Mouse (Mus musculus) lung, embryonic 15.5 days (tissue): ENCODE measurements around the gene Entpd1. TPM values are rescaled to one million over a fixed set of nuclear protein-coding genes. Genes with fewer than 3 reads are reported as not detected.

ENCODE experiments used
- ATAC-seq: fragments of 200-750 bp; cut with Nextera tagmentation; 2 replicates; pipeline ENCODE4 v1.8.0; 2017; ENCODE audit warnings: moderate number of reproducible peaks, borderline replicate concordance; ENCODE audit not compliant: low FRiP score, low TSS enrichment; ENCODE audit errors: extremely low read depth
- H3K27ac ChIP-seq: fragments of 300-500 bp; sonication (generic); 2 replicates; pipeline ENCODE4 v1.5.1; 2015; ENCODE audit warnings: moderate library complexity, mild to moderate bottlenecking, inconsistent platforms
- H3K27me3 ChIP-seq: fragments of 300-500 bp; sonication (generic); 2 replicates; pipeline ENCODE4 v1.6.1; 2015; ENCODE audit warnings: inconsistent platforms
- H3K36me3 ChIP-seq: fragments of 300-500 bp; sonication (generic); 2 replicates; pipeline ENCODE4 v1.6.1; 2015; ENCODE audit warnings: inconsistent platforms
- H3K4me1 ChIP-seq: fragments of 300-500 bp; sonication (generic); 2 replicates; pipeline ENCODE4 v1.6.1; 2015; ENCODE audit warnings: inconsistent platforms
- H3K4me2 ChIP-seq: fragments of 300-500 bp; sonication (generic); 2 replicates; pipeline ENCODE4 v1.6.1; 2015; ENCODE audit warnings: inconsistent platforms, mild to moderate bottlenecking, moderate library complexity
- H3K4me3 ChIP-seq: fragments of 300-500 bp; sonication (generic); 2 replicates; pipeline ENCODE4 v1.5.1; 2015; ENCODE audit warnings: mild to moderate bottlenecking, inconsistent platforms
- H3K9ac ChIP-seq: fragments of 300-500 bp; sonication (generic); 2 replicates; pipeline ENCODE4 v1.6.1; 2015; ENCODE audit warnings: inconsistent platforms
- H3K9me3 ChIP-seq: fragments of 300-500 bp; sonication (generic); 2 replicates; pipeline ENCODE4 v1.6.1; 2016; ENCODE audit warnings: inconsistent platforms
- WGBS: fragments of 180-500 bp; shearing (Covaris S2); methylation state at CpG from one replicate; pipeline ENCODE4 v1.1.7; 2015; 5-methylcytosine and 5-hydroxymethylcytosine counted together
- polyA plus RNA-seq: library from polyadenylated mRNA; unstranded; fragments of >200 nt; fragmentation: Nextera tagmentation; extraction: Ambion mirVana; gene quantifications from 2 replicates; pipeline ENCODE4 v1.2.1, GENCODE M21; 2015

Gene Entpd1
- 13.5 and 16.1 TPM in 2 replicates for polyA plus RNA-seq

GRCm38 (mm10) chr19:40611830-40612506 lies at the start of gene Entpd1, which contains the start of gene Tctn3:
Gene Entpd1, plus strand, starts transcription at chr19:40612366.
Gene Tctn3, minus strand, starts transcription at chr19:40612233.
- peak within 1 kb of the TSS; percentile 59 for H3K9ac ChIP-seq
- H3K36me3 ChIP-seq: peaks cover 17% of the 10 kb centered on the region
- H3K4me2 ChIP-seq: peak within 1 kb of the TSS; percentile 63
- peak within 1 kb of the TSS; percentile 90 for H3K4me3 ChIP-seq
- ATAC-seq: peak; percentile 100
- no peak within 1 kb of the TSS for H3K27ac ChIP-seq
- H3K27me3 ChIP-seq: no peaks in the 10 kb centered on the region
- WGBS: under 1% methylated on average over 45 of the region's 45 CpGs
- no peaks in the 10 kb centered on the region for H3K9me3 ChIP-seq
- peaks cover 10% of the 10 kb centered on the region for H3K4me1 ChIP-seq

- no peak for ATAC-seq
- H3K36me3 ChIP-seq: peaks cover 62% of the 10 kb centered on the region
- 71% methylated on average over 10 of the region's 10 CpGs for WGBS
Measured at GRCm38 (mm10) chr19:40563880-40564645, 48.1 kb upstream of the Entpd1 start.

DNA sequence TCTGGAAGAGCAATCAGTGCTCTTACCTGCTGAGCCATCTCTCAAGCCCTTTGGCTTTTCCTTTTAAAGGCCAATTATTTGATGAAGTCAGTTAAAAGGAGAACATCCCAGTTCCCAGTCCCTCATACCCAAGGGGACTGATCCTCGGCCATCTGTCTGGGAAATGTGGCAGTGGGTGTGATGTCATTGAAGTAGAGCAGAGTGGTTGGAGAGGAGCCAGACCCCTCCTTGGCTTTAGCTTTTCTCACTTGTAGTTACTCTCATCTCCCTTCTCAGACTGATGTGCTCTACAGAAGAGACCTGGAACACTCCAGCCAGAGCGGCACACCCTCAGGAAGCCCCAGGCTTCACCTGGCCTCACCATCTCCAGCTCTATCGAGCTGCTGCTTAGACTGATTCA lies 44.5 kb upstream of the Entpd1 start:
- Histone ChIP-seq H3K27me3 (no peaks in the 10 kb centered on the region), H3K4me3 (no peak overlapping the region), H3K36me3 (peaks cover 83% of the 10 kb centered on the region), H3K4me2 (no peak overlapping the region), H3K4me1 (no peaks in the 10 kb centered on the region), H3K9ac (no peak overlapping the region), H3K9me3 (peaks cover 6% of the 10 kb centered on the region), H3K27ac (no peak overlapping the region)
- 77% methylated on average over 3 of the region's 3 CpGs for WGBS
- ATAC-seq: no peak

More at GRCm38 (mm10) chr19:40563880-40564645, 48.1 kb upstream of the Entpd1 start:
- Histone ChIP-seq H3K27ac (no peak overlapping the region), H3K4me1 (no peaks in the 10 kb centered on the region), H3K4me3 (no peak overlapping the region), H3K9me3 (no peaks in the 10 kb centered on the region), H3K9ac (no peak overlapping the region), H3K27me3 (no peaks in the 10 kb centered on the region), H3K4me2 (no peak overlapping the region)

- H3K4me2 ChIP-seq: no peak overlapping the region
- no peak overlapping the region for H3K27ac ChIP-seq
- no peak for ATAC-seq
- 81% methylated on average over 9 of the region's 9 CpGs for WGBS
- peaks cover 83% of the 10 kb centered on the region for H3K36me3 ChIP-seq
- peaks cover 6% of the 10 kb centered on the region for H3K9me3 ChIP-seq
- no peaks in the 10 kb centered on the region for H3K27me3 ChIP-seq
- H3K9ac ChIP-seq: no peak overlapping the region
- no peaks in the 10 kb centered on the region for H3K4me1 ChIP-seq
- H3K4me3 ChIP-seq: no peak overlapping the region
Measured at GRCm38 (mm10) chr19:40570726-40571125, 41.4 kb upstream of the Entpd1 start.

DNA sequence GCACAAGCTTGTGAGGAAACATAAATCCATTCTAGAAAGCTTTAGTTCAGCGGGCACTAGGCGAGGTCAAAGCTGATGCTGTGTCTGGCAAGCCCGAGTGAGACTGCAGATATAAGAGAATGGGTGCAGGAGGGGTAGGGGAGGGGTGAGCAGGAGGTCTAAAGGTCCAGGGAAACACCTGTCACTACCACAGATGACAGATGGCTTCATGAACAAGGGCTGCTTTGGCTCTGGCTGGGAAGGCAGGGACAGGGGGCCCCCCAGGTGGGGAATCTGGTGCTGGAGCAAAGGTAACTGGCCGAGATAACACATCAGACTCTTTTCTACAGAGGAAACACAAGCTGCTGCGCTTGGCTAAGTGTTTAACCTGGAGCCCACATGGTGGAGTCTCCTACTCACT lies 36.7 kb upstream of the Entpd1 start:
- H3K9me3 ChIP-seq: peaks cover 4% of the 10 kb centered on the region
- 67% methylated on average over 5 of the region's 5 CpGs for WGBS
- H3K4me1 ChIP-seq: no peaks in the 10 kb centered on the region
- H3K4me3 ChIP-seq: no peak overlapping the region
- peaks cover 70% of the 10 kb centered on the region for H3K36me3 ChIP-seq
- H3K27ac ChIP-seq: no peak overlapping the region
- no peak overlapping the region for H3K9ac ChIP-seq
- ATAC-seq: no peak
- no peaks in the 10 kb centered on the region for H3K27me3 ChIP-seq
- no peak overlapping the region for H3K4me2 ChIP-seq

DNA sequence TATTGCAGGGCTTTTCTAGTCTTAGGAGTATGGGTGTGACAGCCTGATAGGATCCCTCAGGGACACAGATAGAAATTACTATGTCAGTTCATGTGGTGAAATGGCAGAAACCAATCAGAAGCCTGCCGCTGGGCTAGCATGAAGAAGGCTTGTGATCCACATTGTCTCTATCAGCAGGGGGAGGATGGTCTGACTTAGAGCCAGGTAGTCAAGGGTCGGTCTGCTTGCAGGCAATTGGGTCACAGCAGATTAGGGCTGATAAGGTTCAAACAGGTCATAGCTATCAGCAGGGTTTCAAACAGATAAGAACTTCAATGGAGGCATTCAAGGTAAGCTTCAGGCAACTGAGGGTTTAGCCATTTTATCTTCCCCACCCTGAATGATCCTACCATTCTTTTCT lies 31.3 kb upstream of the Entpd1 start:
- ATAC-seq: no peak; the same call in 1 of the 2 replicates
- H3K36me3 ChIP-seq: peaks cover 33% of the 10 kb centered on the region
- no peak overlapping the region for H3K9ac ChIP-seq
- H3K4me2 ChIP-seq: no peak overlapping the region
- H3K4me1 ChIP-seq: no peaks in the 10 kb centered on the region
- no peaks in the 10 kb centered on the region for H3K9me3 ChIP-seq
- H3K27me3 ChIP-seq: no peaks in the 10 kb centered on the region
- 66% methylated on average over 2 of the region's 2 CpGs for WGBS
- H3K27ac ChIP-seq: no peak overlapping the region
- no peak overlapping the region for H3K4me3 ChIP-seq

DNA sequence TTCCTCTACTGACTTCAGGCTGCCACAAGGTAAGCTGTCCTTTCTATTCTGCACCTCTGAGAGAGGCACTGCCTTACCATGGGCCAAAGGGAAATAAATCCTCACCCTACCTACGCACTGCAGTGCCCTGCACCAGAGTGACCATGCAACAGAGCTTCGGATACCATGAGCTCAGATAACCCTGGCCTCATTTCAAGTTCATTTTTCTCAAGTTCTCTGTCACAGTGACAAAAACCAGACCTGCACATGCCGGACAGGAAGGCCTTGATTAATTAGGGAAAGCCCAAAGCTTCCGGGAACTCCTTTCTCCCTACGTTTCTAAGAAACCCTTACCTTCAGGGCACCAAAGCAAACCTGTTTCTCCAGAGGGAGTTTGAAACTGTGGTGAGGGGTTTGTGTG lies 30.5 kb upstream of the Entpd1 start:
- no peak overlapping the region for H3K9ac ChIP-seq
- H3K4me2 ChIP-seq: no peak overlapping the region
- no peak for ATAC-seq
- 67% methylated on average over 5 of the region's 5 CpGs for WGBS
- H3K9me3 ChIP-seq: no peaks in the 10 kb centered on the region
- H3K27me3 ChIP-seq: no peaks in the 10 kb centered on the region
- H3K4me3 ChIP-seq: no peak overlapping the region
- H3K36me3 ChIP-seq: peaks cover 29% of the 10 kb centered on the region
- 0 out of 2 replicates have a peak, but pooled peaks cover 1% of the 10 kb centered on the region for H3K4me1 ChIP-seq
- no peak overlapping the region for H3K27ac ChIP-seq

DNA sequence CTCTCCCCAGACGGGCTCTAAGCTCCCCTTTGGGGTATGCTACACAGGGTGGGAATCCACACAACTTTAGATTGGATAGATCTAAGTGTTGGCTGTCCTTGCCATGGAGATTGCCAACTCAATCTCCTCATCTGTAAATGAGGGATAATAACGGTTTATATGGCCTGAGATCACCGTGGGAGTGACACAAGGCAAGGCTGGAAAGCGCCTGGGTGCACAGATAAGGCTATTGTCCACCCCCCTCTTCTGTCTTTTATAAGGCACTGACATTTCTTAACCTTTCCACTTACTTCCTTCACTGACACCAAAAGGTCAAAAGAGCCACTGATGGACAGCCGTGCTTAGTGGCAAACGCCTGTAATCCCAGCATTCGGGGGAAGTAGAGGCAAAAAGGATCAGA lies 25.3 kb upstream of the Entpd1 start:
- 59% methylated on average over 7 of the region's 7 CpGs for WGBS
- no peak overlapping the region for H3K27ac ChIP-seq
- no peaks in the 10 kb centered on the region for H3K27me3 ChIP-seq
- ATAC-seq: no peak
- 0 out of 2 replicates have a peak overlapping the region, but pooled peaks have one; percentile 64 for H3K9ac ChIP-seq
- peaks cover 12% of the 10 kb centered on the region for H3K4me1 ChIP-seq
- H3K36me3 ChIP-seq: no peaks in the 10 kb centered on the region; the same call in none of the 2 replicates
- no peaks in the 10 kb centered on the region for H3K9me3 ChIP-seq
- H3K4me2 ChIP-seq: peak overlapping the region; percentile 83
- H3K4me3 ChIP-seq: peak overlapping the region; percentile 77

DNA sequence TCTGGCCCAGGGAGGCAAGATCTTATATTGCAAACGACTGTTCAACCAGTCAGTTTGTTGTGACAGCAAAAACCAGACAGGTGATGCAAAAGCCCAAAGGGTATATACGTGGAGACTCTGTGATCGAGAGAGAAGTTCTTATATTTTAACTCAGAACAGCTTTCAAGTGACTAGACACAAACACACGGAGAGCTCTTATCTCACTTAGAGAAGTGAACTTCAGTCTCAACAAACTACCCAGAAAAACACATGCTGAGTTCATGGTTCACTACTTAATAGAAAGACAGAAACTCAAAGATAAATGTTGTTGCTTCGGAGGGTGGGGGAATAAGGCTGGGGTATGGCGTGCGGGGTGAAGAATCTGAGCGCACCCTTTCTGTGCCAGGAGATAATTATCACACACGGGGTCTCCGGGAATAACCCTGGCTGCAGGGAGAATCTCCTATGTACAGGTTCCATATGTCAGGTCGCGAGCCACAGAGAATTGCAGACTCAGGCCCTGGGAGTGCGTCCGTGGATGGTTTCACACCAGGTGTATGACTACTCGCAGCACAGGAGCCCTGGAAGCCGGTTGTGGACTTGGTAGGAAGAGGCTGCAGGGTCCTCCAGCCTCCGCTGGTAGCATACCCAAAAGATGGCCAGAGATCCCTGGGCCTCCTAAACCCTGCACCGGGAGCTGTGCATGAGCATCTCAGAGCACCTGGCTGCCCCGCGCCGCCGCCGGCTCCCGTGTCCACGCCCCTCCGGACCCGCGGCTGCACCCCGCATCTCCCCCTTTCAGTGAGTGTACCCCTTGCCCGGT lies 24.5 kb upstream of the Entpd1 start:
- no peaks in the 10 kb centered on the region; the same call in none of the 2 replicates for H3K36me3 ChIP-seq
- peak overlapping the region; percentile 77 for H3K4me3 ChIP-seq
- H3K4me1 ChIP-seq: peaks cover 12% of the 10 kb centered on the region
- no peaks in the 10 kb centered on the region for H3K27me3 ChIP-seq
- peak overlapping the region; percentile 64 for H3K9ac ChIP-seq
- H3K4me2 ChIP-seq: peak overlapping the region; percentile 83
- under 1% methylated on average over 30 of the region's 30 CpGs for WGBS
- H3K27ac ChIP-seq: peak overlapping the region; percentile 3; the same call in 1 of the 2 replicates
- ATAC-seq: no peak; the same call in 1 of the 2 replicates
- no peaks in the 10 kb centered on the region for H3K9me3 ChIP-seq

DNA sequence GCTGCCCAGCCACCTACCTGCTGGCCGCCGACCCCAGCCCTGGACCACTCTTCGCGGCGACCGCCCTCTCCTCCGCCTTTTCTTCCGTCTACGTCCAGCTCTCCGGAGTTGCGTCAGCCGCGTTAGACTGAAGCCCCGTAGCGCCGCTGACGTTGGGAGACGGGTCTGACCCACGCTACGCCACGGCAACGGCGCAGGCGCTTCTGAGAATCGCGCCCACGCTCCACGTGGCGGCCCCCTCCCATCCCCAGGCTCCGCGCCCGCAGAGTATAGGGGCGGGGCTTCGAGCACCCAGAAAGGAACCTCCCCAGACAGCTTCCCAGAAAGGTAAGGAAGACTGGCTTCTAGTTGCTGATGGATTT lies 23.9 kb upstream of the Entpd1 start, which contains the start of gene Aldh18a1:
Gene Aldh18a1 (minus strand): TSS at position 171 of the 362 bp plus-strand sequence.
- peak; percentile 95 for ATAC-seq
- H3K9me3 ChIP-seq: no peaks in the 10 kb centered on the region
- H3K27ac ChIP-seq: peak within 1 kb of the TSS; percentile 41
- no peaks in the 10 kb centered on the region; the same call in none of the 2 replicates for H3K36me3 ChIP-seq
- H3K27me3 ChIP-seq: no peaks in the 10 kb centered on the region
- peak within 1 kb of the TSS; percentile 83 for H3K4me2 ChIP-seq
- under 1% methylated on average over 34 of the region's 34 CpGs for WGBS
- H3K9ac ChIP-seq: peak within 1 kb of the TSS; percentile 64
- H3K4me3 ChIP-seq: peak within 1 kb of the TSS; percentile 77
- peaks cover 12% of the 10 kb centered on the region for H3K4me1 ChIP-seq

GRCm38 (mm10) chr19:40588847-40589529 lies 23.2 kb upstream of the Entpd1 start:
- WGBS: under 1% methylated on average over 18 of the region's 18 CpGs
- Histone ChIP-seq H3K4me3 (peak overlapping the region; percentile 77), H3K27ac (peak overlapping the region; percentile 73), H3K4me2 (peak overlapping the region; percentile 83), H3K27me3 (no peaks in the 10 kb centered on the region), H3K9me3 (no peaks in the 10 kb centered on the region), H3K9ac (peak overlapping the region; percentile 64), H3K4me1 (peaks cover 12% of the 10 kb centered on the region), H3K36me3 (no peaks in the 10 kb centered on the region; the same call in 1 of the 2 replicates)
- ATAC-seq: peak; percentile 72; the same call in 1 of the 2 replicates
